Mouse (Mus musculus) CH12.LX (cell line): ENCODE measurements around the gene AU041133.

Experiments used
- CHD1 ChIP-seq: IDR thresholded peaks from 2 replicates; pipeline ENCODE4 v1.6.1; 2012; ENCODE audit warnings: low read depth, low read length, improper control_type of control experiment, inconsistent platforms
- CTCF ChIP-seq, 2 experiments: IDR thresholded peaks in 1 of 2; conservative IDR thresholded peaks in 1 of 2; 2 replicates each; pipeline ENCODE4 v1.5.1; 2011 to 2012; ENCODE audit warnings: low read depth in 2 of 2, low read length in 2 of 2, improper control_type of control experiment in 1 of 2, inconsistent platforms in 1 of 2, mild to moderate bottlenecking in 1 of 2, moderate library complexity in 1 of 2
- EP300 ChIP-seq: IDR thresholded peaks from 2 replicates; pipeline ENCODE4 v1.6.1; 2011; ENCODE audit warnings: low read length, improper control_type of control experiment
- JUND ChIP-seq: conservative IDR thresholded peaks from 2 replicates; pipeline ENCODE4 v1.6.1; 2011; ENCODE audit warnings: low read depth, low read length, improper control_type of control experiment
- POLR2A ChIP-seq: IDR thresholded peaks from 2 replicates; pipeline ENCODE4 v1.6.1; 2011; ENCODE audit warnings: low read depth, mild to moderate bottlenecking, improper control_type of control experiment, low read length
- TCF12 ChIP-seq: IDR thresholded peaks from 2 replicates; pipeline ENCODE4 v1.6.1; 2014; ENCODE audit warnings: low read depth, mild to moderate bottlenecking, inconsistent platforms, low read length, improper control_type of control experiment
- USF1 ChIP-seq: IDR thresholded peaks from 2 replicates; pipeline ENCODE4 v1.6.1; 2014; ENCODE audit warnings: low read depth, mild to moderate bottlenecking, inconsistent platforms, low read length, improper control_type of control experiment

- peak; percentile 21 to 71; a peak in 2 of 4 replicates for TF ChIP-seq CTCF (conservative IDR thresholded peaks at IDR 0.05 in 1 of 2, IDR thresholded peaks at IDR 0.05 in 1 of 2; ENCODE audit: low read depth in 2 of 2, low read length in 2 of 2)
- no peak for TF ChIP-seq TCF12
- no peak for TF ChIP-seq USF1
- TF ChIP-seq POLR2A, result no peak
- TF ChIP-seq CHD1, result no peak
- no peak for TF ChIP-seq JUND
- no peak for TF ChIP-seq EP300
Measured at GRCm38 (mm10) chr10:82170808-82171207, 43.0 kb downstream of the AU041133 start.
